Mouse (Mus musculus): ENCODE measurements at regions not wholly inside any gene's neighbourhood (a gene's known extent, or its start where the extent isn't known, plus 50 kb on each side); places are given as distances from the start of the nearest gene placed in this dataset.
A peak's percentile ranks its signal among the peaks of the same experiment; 100 is the strongest.

DNA sequence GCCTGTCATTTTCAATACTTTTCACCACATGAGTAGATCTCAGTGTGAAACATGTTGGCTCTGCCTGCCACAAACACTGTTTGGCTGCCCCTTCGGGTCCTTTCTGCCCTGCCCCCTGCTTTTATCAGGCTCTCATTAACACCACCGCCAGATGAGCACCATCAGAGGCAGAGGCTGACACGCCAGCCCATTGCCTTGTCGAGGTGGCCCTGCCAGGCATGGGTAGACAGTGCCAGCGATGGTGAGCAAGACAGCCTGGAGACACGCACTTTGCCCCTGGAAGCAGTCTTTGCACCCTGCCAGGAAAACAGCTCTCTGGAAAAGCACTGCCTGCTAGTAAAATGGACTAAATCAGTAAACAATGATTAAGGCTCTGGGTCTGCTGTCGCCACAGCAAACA lies 158.2 kb downstream of the Gm10295 start:
- Histone ChIP-seq H3K4me2 (peak overlapping the region; percentile 35), H3K27me3 (no peaks in the 10 kb centered on the region), H3K4me3 (replicated peaks) (no peak overlapping the region), H3K9ac (replicated peaks) (no peak overlapping the region), H3K4me1 (replicated peaks) (peaks cover 7% of the 10 kb centered on the region; the same call in 1 of the 2 replicates), H3K9me3 (no peaks in the 10 kb centered on the region), H3K36me3 (no peaks in the 10 kb centered on the region), H3K27ac (no peak overlapping the region)
- 18% methylated on average over 7 of the region's 7 CpGs for WGBS
- ATAC-seq (ENCODE audit: insufficient number of reproducible peaks, insufficient read depth, low FRiP score, low TSS enrichment, low read depth), result no peak

GRCm38 (mm10) chr7:71190161-71190711 lies 161.0 kb downstream of the Gm10295 start:
- no peaks in the 10 kb centered on the region for H3K27me3 ChIP-seq
- no peak for ATAC-seq (ENCODE audit: insufficient number of reproducible peaks, insufficient read depth, low FRiP score, low TSS enrichment, low read depth)
- no peaks in the 10 kb centered on the region for H3K36me3 ChIP-seq
- no peak overlapping the region for H3K4me2 ChIP-seq
- no peaks in the 10 kb centered on the region for H3K9me3 ChIP-seq
- H3K4me1 ChIP-seq (replicated peaks), result peaks cover 6% of the 10 kb centered on the region; the same call in 1 of the 2 replicates
- H3K4me3 ChIP-seq (replicated peaks), result no peak overlapping the region
- no peak overlapping the region for H3K27ac ChIP-seq
- 67% methylated on average over 12 of the region's 12 CpGs for WGBS
- no peak overlapping the region for H3K9ac ChIP-seq (replicated peaks)

DNA sequence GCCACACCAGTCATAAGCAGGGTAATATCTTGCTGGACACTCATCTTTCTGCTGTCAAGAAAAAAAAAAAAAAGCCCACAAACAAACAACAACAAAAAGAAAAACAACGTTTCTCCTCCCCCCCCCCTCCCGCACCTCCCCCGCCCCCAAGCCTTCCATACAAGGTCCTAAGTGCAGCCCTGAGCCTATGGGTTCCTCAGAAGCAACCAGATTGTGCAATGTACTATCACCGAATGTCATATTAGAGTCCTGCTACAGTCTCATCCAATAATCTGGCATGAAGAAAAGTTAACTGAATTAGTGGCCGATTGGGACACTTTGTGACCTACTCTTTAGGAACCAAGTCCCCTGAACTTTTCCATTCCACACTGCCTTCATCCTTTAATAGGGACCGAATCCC lies 161.5 kb downstream of the Gm10295 start:
- 78% methylated on average over 6 of the region's 6 CpGs for WGBS
- Histone ChIP-seq H3K27ac (no peak overlapping the region), H3K27me3 (no peaks in the 10 kb centered on the region), H3K4me3 (replicated peaks) (no peak overlapping the region), H3K9ac (replicated peaks) (no peak overlapping the region), H3K4me1 (replicated peaks) (peaks cover 6% of the 10 kb centered on the region; the same call in 1 of the 2 replicates), H3K36me3 (no peaks in the 10 kb centered on the region), H3K4me2 (no peak overlapping the region), H3K9me3 (no peaks in the 10 kb centered on the region)
- no peak for ATAC-seq (ENCODE audit: insufficient number of reproducible peaks, insufficient read depth, low FRiP score, low TSS enrichment, low read depth)

- Histone ChIP-seq H3K27ac (no peak overlapping the region), H3K4me3 (replicated peaks) (no peak overlapping the region), H3K9me3 (no peaks in the 10 kb centered on the region), H3K4me1 (replicated peaks) (peaks cover 4% of the 10 kb centered on the region; the same call in 1 of the 2 replicates), H3K27me3 (no peaks in the 10 kb centered on the region), H3K9ac (replicated peaks) (no peak overlapping the region), H3K36me3 (no peaks in the 10 kb centered on the region), H3K4me2 (no peak overlapping the region)
- no peak for ATAC-seq (ENCODE audit: insufficient number of reproducible peaks, insufficient read depth, low FRiP score, low TSS enrichment, low read depth)
- WGBS, result 36% methylated on average over 6 of the region's 6 CpGs
These were observed 163.2 kb downstream of the Gm10295 start for GRCm38 (mm10) chr7:71188119-71188518.

GRCm38 (mm10) chr7:71174871-71175270 lies 176.4 kb downstream of the Gm10295 start:
- Histone ChIP-seq H3K27ac (no peak overlapping the region), H3K36me3 (no peaks in the 10 kb centered on the region), H3K4me2 (no peak overlapping the region), H3K9me3 (no peaks in the 10 kb centered on the region), H3K4me1 (replicated peaks) (no peaks in the 10 kb centered on the region), H3K4me3 (replicated peaks) (no peak overlapping the region), H3K27me3 (no peaks in the 10 kb centered on the region), H3K9ac (replicated peaks) (no peak overlapping the region)
- 77% methylated on average over 4 of the region's 4 CpGs for WGBS
- ATAC-seq (ENCODE audit: insufficient number of reproducible peaks, insufficient read depth, low FRiP score, low TSS enrichment, low read depth), result no peak

DNA sequence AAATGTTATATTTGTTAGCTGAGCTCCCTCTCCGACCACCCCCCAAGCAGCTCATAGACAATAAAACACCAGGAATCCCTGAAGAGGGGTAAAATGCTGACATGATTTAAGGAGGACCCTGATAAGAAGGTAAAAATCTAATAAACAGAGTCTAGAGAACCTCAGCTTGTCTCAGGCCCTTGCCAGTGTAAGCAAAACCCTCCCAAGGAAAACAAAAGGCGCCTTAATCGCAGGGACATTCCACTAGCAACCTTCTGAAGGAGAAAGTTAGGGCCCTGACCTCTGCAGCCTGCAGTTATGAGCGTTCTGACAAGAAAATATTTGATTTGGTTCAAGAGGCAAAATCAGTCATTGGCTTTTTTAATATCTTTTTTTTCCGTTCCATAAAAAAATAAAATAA lies 212.2 kb downstream of the Gm10295 start:
- H3K27me3 ChIP-seq, result no peaks in the 10 kb centered on the region
- H3K4me3 ChIP-seq (replicated peaks), result no peak overlapping the region
- no peaks in the 10 kb centered on the region for H3K36me3 ChIP-seq
- H3K9ac ChIP-seq (replicated peaks), result no peak overlapping the region
- no peak overlapping the region for H3K27ac ChIP-seq
- ATAC-seq (ENCODE audit: insufficient number of reproducible peaks, insufficient read depth, low FRiP score, low TSS enrichment, low read depth), result no peak
- no peaks in the 10 kb centered on the region for H3K9me3 ChIP-seq
- 67% methylated on average over 5 of the region's 5 CpGs for WGBS
- 0 out of 2 replicates have a peak, but pooled peaks cover 3% of the 10 kb centered on the region for H3K4me1 ChIP-seq (replicated peaks)
- no peak overlapping the region for H3K4me2 ChIP-seq

DNA sequence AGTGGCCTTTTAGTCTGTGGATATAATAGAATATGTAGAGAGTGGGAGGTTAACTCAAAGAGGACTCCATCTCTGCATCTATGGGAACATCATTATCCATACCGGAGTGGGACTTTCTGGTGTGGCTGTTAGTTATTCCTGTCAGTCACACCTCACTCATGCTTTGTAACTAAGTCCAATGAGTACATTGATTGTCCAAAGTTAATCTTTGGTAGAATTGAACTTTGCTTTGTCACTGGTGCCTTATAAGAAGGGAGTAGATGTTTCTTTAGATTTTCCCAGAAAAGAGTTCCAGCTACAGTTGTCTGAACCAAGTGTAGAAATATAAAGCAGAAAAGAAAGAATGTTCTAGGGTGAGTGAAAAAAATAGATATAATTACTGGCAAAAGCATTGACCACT lies 221.3 kb downstream of the Gm10295 start:
- WGBS, result 100% methylated on average over 1 of the region's 1 CpGs
- no peaks in the 10 kb centered on the region for H3K9me3 ChIP-seq
- H3K36me3 ChIP-seq, result no peaks in the 10 kb centered on the region
- ATAC-seq (ENCODE audit: insufficient number of reproducible peaks, insufficient read depth, low FRiP score, low TSS enrichment, low read depth), result no peak
- H3K4me3 ChIP-seq (replicated peaks), result no peak overlapping the region
- no peak overlapping the region for H3K4me2 ChIP-seq
- H3K9ac ChIP-seq (replicated peaks), result no peak overlapping the region
- no peak overlapping the region for H3K27ac ChIP-seq
- no peaks in the 10 kb centered on the region for H3K27me3 ChIP-seq
- H3K4me1 ChIP-seq (replicated peaks), result no peaks in the 10 kb centered on the region

DNA sequence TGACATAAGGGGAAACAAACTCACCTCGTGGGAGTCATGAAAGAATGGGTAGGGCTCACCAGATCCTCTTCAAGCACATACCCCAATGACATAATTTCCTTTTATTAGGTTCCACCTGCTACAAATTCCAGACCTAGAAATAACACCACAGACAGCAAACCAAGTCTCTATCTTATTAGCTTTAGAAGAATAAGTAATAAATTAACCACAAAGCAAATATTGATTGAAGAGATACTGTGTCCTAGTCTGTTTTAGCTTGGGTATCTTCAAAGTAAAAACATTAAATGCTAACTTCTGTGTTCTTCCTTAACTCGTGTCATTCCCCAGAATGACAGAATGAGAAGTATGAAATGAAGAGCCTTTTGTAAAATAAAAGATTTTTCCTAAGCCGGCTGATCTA lies 222.4 kb downstream of the Gm10295 start:
- no peak for ATAC-seq (ENCODE audit: insufficient number of reproducible peaks, insufficient read depth, low FRiP score, low TSS enrichment, low read depth)
- no peaks in the 10 kb centered on the region for H3K9me3 ChIP-seq
- no peak overlapping the region for H3K4me2 ChIP-seq
- H3K9ac ChIP-seq (replicated peaks), result no peak overlapping the region
- H3K27me3 ChIP-seq, result no peaks in the 10 kb centered on the region
- H3K36me3 ChIP-seq, result no peaks in the 10 kb centered on the region
- H3K27ac ChIP-seq, result no peak overlapping the region
- H3K4me3 ChIP-seq (replicated peaks), result no peak overlapping the region
- no peaks in the 10 kb centered on the region for H3K4me1 ChIP-seq (replicated peaks)
- 82% methylated on average over 3 of the region's 3 CpGs for WGBS

GRCm38 (mm10) chr7:71121453-71121852 lies 229.8 kb downstream of the Gm10295 start:
- WGBS, result 58% methylated on average over 5 of the region's 5 CpGs
- no peak for ATAC-seq (ENCODE audit: insufficient number of reproducible peaks, insufficient read depth, low FRiP score, low TSS enrichment, low read depth)
- Histone ChIP-seq H3K4me2 (no peak overlapping the region), H3K4me1 (replicated peaks) (no peaks in the 10 kb centered on the region), H3K36me3 (no peaks in the 10 kb centered on the region), H3K9me3 (no peaks in the 10 kb centered on the region), H3K9ac (replicated peaks) (no peak overlapping the region), H3K27me3 (no peaks in the 10 kb centered on the region; the same call in 1 of the 2 replicates), H3K27ac (no peak overlapping the region), H3K4me3 (replicated peaks) (no peak overlapping the region)

GRCm38 (mm10) chr7:71120975-71121374 lies 230.3 kb downstream of the Gm10295 start:
- Histone ChIP-seq H3K4me3 (replicated peaks) (no peak overlapping the region), H3K27me3 (no peaks in the 10 kb centered on the region; the same call in 1 of the 2 replicates), H3K9me3 (no peaks in the 10 kb centered on the region), H3K27ac (no peak overlapping the region), H3K4me1 (replicated peaks) (no peaks in the 10 kb centered on the region), H3K9ac (replicated peaks) (no peak overlapping the region), H3K36me3 (no peaks in the 10 kb centered on the region), H3K4me2 (no peak overlapping the region)
- ATAC-seq (ENCODE audit: insufficient number of reproducible peaks, insufficient read depth, low FRiP score, low TSS enrichment, low read depth), result no peak
- 81% methylated on average over 4 of the region's 4 CpGs for WGBS

GRCm38 (mm10) chr7:71119987-71120386 lies 231.3 kb downstream of the Gm10295 start:
- H3K9ac ChIP-seq (replicated peaks), result no peak overlapping the region
- no peak overlapping the region for H3K4me2 ChIP-seq
- H3K27ac ChIP-seq, result no peak overlapping the region
- no peak overlapping the region for H3K4me3 ChIP-seq (replicated peaks)
- H3K9me3 ChIP-seq, result no peaks in the 10 kb centered on the region
- no peaks in the 10 kb centered on the region for H3K4me1 ChIP-seq (replicated peaks)
- 66% methylated on average over 6 of the region's 6 CpGs for WGBS
- no peak for ATAC-seq (ENCODE audit: insufficient number of reproducible peaks, insufficient read depth, low FRiP score, low TSS enrichment, low read depth)
- H3K36me3 ChIP-seq, result no peaks in the 10 kb centered on the region
- no peaks in the 10 kb centered on the region; the same call in 1 of the 2 replicates for H3K27me3 ChIP-seq

GRCm38 (mm10) chr7:71107101-71107500 lies 244.2 kb downstream of the Gm10295 start:
- no peaks in the 10 kb centered on the region for H3K9me3 ChIP-seq
- no peak for ATAC-seq (ENCODE audit: insufficient number of reproducible peaks, insufficient read depth, low FRiP score, low TSS enrichment, low read depth)

More at GRCm38 (mm10) chr7:71107101-71107500, 244.2 kb downstream of the Gm10295 start:
- Histone ChIP-seq H3K27ac (no peak overlapping the region), H3K27me3 (no peaks in the 10 kb centered on the region), H3K4me1 (replicated peaks) (no peaks in the 10 kb centered on the region), H3K4me3 (replicated peaks) (no peak overlapping the region), H3K4me2 (no peak overlapping the region), H3K9ac (replicated peaks) (no peak overlapping the region), H3K36me3 (no peaks in the 10 kb centered on the region)
- WGBS, result 59% methylated on average over 6 of the region's 6 CpGs

All from limb, embryonic 12.5 days (tissue).